Comparison of ENCODE assay signal across 10 mouse cellular contexts in genomic region chr5:122400628-122401302, GRCm38 (mm10). TPM values are rescaled to one million over a fixed set of nuclear protein-coding genes. Genes with fewer than 3 reads are reported as not detected.
A peak's percentile ranks its signal among the peaks of the same experiment; 100 is the strongest.
DNase-seq lines count a peak whose midpoint lies in the region; ATAC-seq lines count a peak whose summit lies in the region.
"Had no signal": no experiment of that assay in that cellular context is flagged by ENCODE, and none has a peak within 500 bp of the region (broad histone marks: within the 10 kb centered on the region; RNA-seq: fewer than 3 reads in every experiment).

No protein-coding gene starts in this region.

- peak; percentile 36; the same call in 1 of the 2 replicates for ATAC-seq in liver, embryonic 12.5 days
- no peak for ATAC-seq in liver, embryonic 11.5 days (replicated peaks; ENCODE audit: low FRiP score)
- ATAC-seq in erythroblast, adult 5-6 weeks (replicated peaks; ENCODE audit: low FRiP score, poor library complexity, severe bottlenecking): peak; percentile 8; the same call in 1 of the 2 replicates
- peak; percentile 11; the same call in 1 of the 2 replicates for ATAC-seq in monocyte, adult 5-6 weeks (replicated peaks; ENCODE audit: insufficient number of reproducible peaks, low FRiP score, low TSS enrichment, poor library complexity, severe bottlenecking)
- no peak for ATAC-seq in forebrain, embryonic 11.5 days (replicated peaks; ENCODE audit: low FRiP score)
- no peak for ATAC-seq in neural tube, embryonic 15.5 days (ENCODE audit: low FRiP score)
- ATAC-seq: Patski had no signal

- WGBS in liver, embryonic 12.5 days (ENCODE audit: insufficient replicate concordance): 78% methylated on average over 18 of the region's 18 CpGs
- WGBS in liver, embryonic 11.5 days: 83% methylated on average over 18 of the region's 18 CpGs
- 88% methylated on average over 18 of the region's 18 CpGs for WGBS in forebrain, embryonic 11.5 days
- WGBS in neural tube, embryonic 15.5 days: 86% methylated on average over 18 of the region's 18 CpGs

- H3K27ac ChIP-seq in liver, embryonic 12.5 days: no peak overlapping the region
- H3K27ac ChIP-seq in liver, embryonic 11.5 days (ENCODE audit: low read depth, low read length): no peak overlapping the region
- no peak overlapping the region for H3K27ac ChIP-seq in forebrain, embryonic 11.5 days (ENCODE audit: low read depth, low read length)
- no peak overlapping the region for H3K27ac ChIP-seq in neural tube, embryonic 15.5 days (replicated peaks)
- H3K27ac ChIP-seq: liver, embryonic 14.5 days had no signal

- no peak overlapping the region for H3K4me3 ChIP-seq in liver, embryonic 12.5 days
- H3K4me3 ChIP-seq in liver, embryonic 11.5 days (ENCODE audit: low read depth, low read length): no peak overlapping the region
- H3K4me3 ChIP-seq in forebrain, embryonic 11.5 days (ENCODE audit: low read depth, low read length): no peak overlapping the region
- no peak overlapping the region for H3K4me3 ChIP-seq in neural tube, embryonic 15.5 days (replicated peaks)

- H3K36me3 ChIP-seq in liver, embryonic 12.5 days: peaks cover 94% of the 10 kb centered on the region
- peaks cover 37% of the 10 kb centered on the region for H3K36me3 ChIP-seq in liver, embryonic 11.5 days (ENCODE audit: control insufficient read depth, insufficient read depth, low read length)
- peaks cover 8% of the 10 kb centered on the region for H3K36me3 ChIP-seq in forebrain, embryonic 11.5 days (ENCODE audit: control insufficient read depth, insufficient read depth, low read length)
- peaks cover 81% of the 10 kb centered on the region for H3K36me3 ChIP-seq in neural tube, embryonic 15.5 days

- H3K4me2 ChIP-seq in liver, embryonic 12.5 days: no peak overlapping the region
- no peak overlapping the region for H3K4me2 ChIP-seq in liver, embryonic 11.5 days
- no peak overlapping the region for H3K4me2 ChIP-seq in forebrain, embryonic 11.5 days (ENCODE audit: low read depth, low read length, severe bottlenecking)
- no peak overlapping the region for H3K4me2 ChIP-seq in neural tube, embryonic 15.5 days

- peaks cover 9% of the 10 kb centered on the region for H3K4me1 ChIP-seq in liver, embryonic 12.5 days
- no peaks in the 10 kb centered on the region for H3K4me1 ChIP-seq in liver, embryonic 11.5 days (replicated peaks; ENCODE audit: control insufficient read depth, insufficient read depth, low read length)
- H3K4me1 ChIP-seq in forebrain, embryonic 11.5 days (replicated peaks; ENCODE audit: control insufficient read depth, insufficient read depth, low read length): no peaks in the 10 kb centered on the region
- peaks cover 6% of the 10 kb centered on the region for H3K4me1 ChIP-seq in neural tube, embryonic 15.5 days

- H3K9ac ChIP-seq in liver, embryonic 12.5 days: no peak overlapping the region
- no peak overlapping the region for H3K9ac ChIP-seq in liver, embryonic 11.5 days (ENCODE audit: low read depth, low read length)
- H3K9ac ChIP-seq in forebrain, embryonic 11.5 days (ENCODE audit: low read length): no peak overlapping the region
- no peak overlapping the region for H3K9ac ChIP-seq in neural tube, embryonic 15.5 days (replicated peaks)
- H3K9ac ChIP-seq: liver, embryonic 14.5 days had no signal

- no peak for DNase-seq in liver, embryonic 11.5 days (ENCODE audit: low spot score)
- peak; percentile 61 to 80 for DNase-seq in kidney, adult 8-10 months
- no peak for DNase-seq in forebrain, embryonic 11.5 days (ENCODE audit: low spot score)
- DNase-seq in testis, postnatal 10 days (ENCODE audit: low spot score): no peak

- no peaks in the 10 kb centered on the region for H3K27me3 ChIP-seq in liver, embryonic 12.5 days (replicated peaks)
- no peaks in the 10 kb centered on the region for H3K27me3 ChIP-seq in liver, embryonic 11.5 days (replicated peaks; ENCODE audit: control insufficient read depth, insufficient read depth, low read length)
- H3K27me3 ChIP-seq in forebrain, embryonic 11.5 days (ENCODE audit: control insufficient read depth, insufficient read depth, low read length): no peaks in the 10 kb centered on the region
- H3K27me3 ChIP-seq in neural tube, embryonic 15.5 days (replicated peaks): no peaks in the 10 kb centered on the region
- H3K27me3 ChIP-seq: Patski had no signal

- no peaks in the 10 kb centered on the region for H3K9me3 ChIP-seq in liver, embryonic 12.5 days (replicated peaks)
- no peaks in the 10 kb centered on the region for H3K9me3 ChIP-seq in liver, embryonic 11.5 days (ENCODE audit: control insufficient read depth, low read length)
- H3K9me3 ChIP-seq in forebrain, embryonic 11.5 days (ENCODE audit: control insufficient read depth, low read length): no peaks in the 10 kb centered on the region
- no peaks in the 10 kb centered on the region for H3K9me3 ChIP-seq in neural tube, embryonic 15.5 days (replicated peaks)

RNA-seq across cellular contexts. Expression of gene Arpc3, which starts 9.1 kb away (rescaled TPM):
- polyA plus RNA-seq in liver, embryonic 12.5 days (2016; fragmentation: Nextera tagmentation; extraction: Ambion mirVana): 101 and 103 TPM in 2 replicates
- polyA plus RNA-seq in liver, embryonic 11.5 days (2014; fragmentation: Nextera tagmentation; extraction: Ambion mirVana): 122 and 125 TPM in 2 replicates
- 98.4 and 108 TPM in 2 replicates for total RNA-seq in erythroblast, adult 5-6 weeks (2015; ENCODE audit: low replicate concordance)
- total RNA-seq in erythroblast, adult 5-6 weeks (2017; ENCODE audit: low replicate concordance): 220 and 303 TPM in 2 replicates
- 945 to 1,364 TPM (median 1,320 TPM) in 3 replicates for total RNA-seq in monocyte, adult 5-6 weeks (2017)
- polyA plus RNA-seq in forebrain, embryonic 11.5 days (2014; fragmentation: Nextera tagmentation; extraction: Ambion mirVana): 64.5 and 71.2 TPM in 2 replicates
- 163 and 167 TPM in 2 replicates for polyA plus RNA-seq in neural tube, embryonic 15.5 days (2015; fragmentation: Nextera tagmentation; extraction: Ambion mirVana)

RNA-seq across cellular contexts. Expression of gene Anapc7, which starts 20.7 kb away (rescaled TPM):
- 23.3 and 23.9 TPM in 2 replicates for polyA plus RNA-seq in liver, embryonic 12.5 days (2016; fragmentation: Nextera tagmentation; extraction: Ambion mirVana)
- polyA plus RNA-seq in liver, embryonic 11.5 days (2014; fragmentation: Nextera tagmentation; extraction: Ambion mirVana): 27.0 and 27.4 TPM in 2 replicates
- total RNA-seq in erythroblast, adult 5-6 weeks (2015; ENCODE audit: low replicate concordance): 13.2 and 14.6 TPM in 2 replicates
- 15.9 and 16.3 TPM in 2 replicates for total RNA-seq in erythroblast, adult 5-6 weeks (2017; ENCODE audit: low replicate concordance)
- 14.2 to 35.4 TPM (median 20.5 TPM) in 3 replicates for total RNA-seq in monocyte, adult 5-6 weeks (2017)
- polyA plus RNA-seq in forebrain, embryonic 11.5 days (2014; fragmentation: Nextera tagmentation; extraction: Ambion mirVana): 28.3 and 31.9 TPM in 2 replicates
- 47.3 and 47.5 TPM in 2 replicates for polyA plus RNA-seq in neural tube, embryonic 15.5 days (2015; fragmentation: Nextera tagmentation; extraction: Ambion mirVana)

RNA-seq across cellular contexts. Expression of gene Fam216a, which starts 28.6 kb away (rescaled TPM):
- 29.6 and 31.6 TPM in 2 replicates for polyA plus RNA-seq in liver, embryonic 12.5 days (2016; fragmentation: Nextera tagmentation; extraction: Ambion mirVana)
- polyA plus RNA-seq in liver, embryonic 11.5 days (2014; fragmentation: Nextera tagmentation; extraction: Ambion mirVana): 50.7 and 52.1 TPM in 2 replicates
- total RNA-seq in erythroblast, adult 5-6 weeks (2015; ENCODE audit: low replicate concordance): 6.5 and 9.0 TPM in 2 replicates
- total RNA-seq in erythroblast, adult 5-6 weeks (2017; ENCODE audit: low replicate concordance): 5.9 and 6.4 TPM in 2 replicates
- total RNA-seq in monocyte, adult 5-6 weeks (2017): 2.2 to 7.9 TPM (median 5.5 TPM) in 3 replicates
- 110 and 127 TPM in 2 replicates for polyA plus RNA-seq in forebrain, embryonic 11.5 days (2014; fragmentation: Nextera tagmentation; extraction: Ambion mirVana)
- 133 and 152 TPM in 2 replicates for polyA plus RNA-seq in neural tube, embryonic 15.5 days (2015; fragmentation: Nextera tagmentation; extraction: Ambion mirVana)

RNA-seq across cellular contexts. Expression of gene Gpn3, which starts 29.1 kb away (rescaled TPM):
- 80.3 and 85.1 TPM in 2 replicates for polyA plus RNA-seq in liver, embryonic 12.5 days (2016; fragmentation: Nextera tagmentation; extraction: Ambion mirVana)
- polyA plus RNA-seq in liver, embryonic 11.5 days (2014; fragmentation: Nextera tagmentation; extraction: Ambion mirVana): 112 and 114 TPM in 2 replicates
- total RNA-seq in erythroblast, adult 5-6 weeks (2015; ENCODE audit: low replicate concordance): 21.1 and 35.9 TPM in 2 replicates
- 25.0 and 53.7 TPM in 2 replicates for total RNA-seq in erythroblast, adult 5-6 weeks (2017; ENCODE audit: low replicate concordance)
- total RNA-seq in monocyte, adult 5-6 weeks (2017): 42.8 to 46.5 TPM (median 45.0 TPM) in 3 replicates
- 65.0 and 77.7 TPM in 2 replicates for polyA plus RNA-seq in forebrain, embryonic 11.5 days (2014; fragmentation: Nextera tagmentation; extraction: Ambion mirVana)
- 45.7 and 51.5 TPM in 2 replicates for polyA plus RNA-seq in neural tube, embryonic 15.5 days (2015; fragmentation: Nextera tagmentation; extraction: Ambion mirVana)

RNA-seq across cellular contexts. Expression of gene Vps29, which starts 46.6 kb away (rescaled TPM):
- 133 and 137 TPM in 2 replicates for polyA plus RNA-seq in liver, embryonic 12.5 days (2016; fragmentation: Nextera tagmentation; extraction: Ambion mirVana)
- 204 and 211 TPM in 2 replicates for polyA plus RNA-seq in liver, embryonic 11.5 days (2014; fragmentation: Nextera tagmentation; extraction: Ambion mirVana)
- 43.9 and 44.2 TPM in 2 replicates for total RNA-seq in erythroblast, adult 5-6 weeks (2015; ENCODE audit: low replicate concordance)
- 19.8 and 23.4 TPM in 2 replicates for total RNA-seq in erythroblast, adult 5-6 weeks (2017; ENCODE audit: low replicate concordance)
- 63.4 to 67.5 TPM (median 67.5 TPM) in 3 replicates for total RNA-seq in monocyte, adult 5-6 weeks (2017)
- 174 and 181 TPM in 2 replicates for polyA plus RNA-seq in forebrain, embryonic 11.5 days (2014; fragmentation: Nextera tagmentation; extraction: Ambion mirVana)
- polyA plus RNA-seq in neural tube, embryonic 15.5 days (2015; fragmentation: Nextera tagmentation; extraction: Ambion mirVana): 309 and 343 TPM in 2 replicates

Comparison
In these comparisons a context has a peak if more than half of its experiments do, and no peak if none do; other contexts are left out.
1. ATAC-seq: peak in liver, embryonic 12.5 days (single experiment), erythroblast, adult 5-6 weeks (single experiment) and monocyte, adult 5-6 weeks (single experiment); none in liver, embryonic 11.5 days (single experiment), forebrain, embryonic 11.5 days (single experiment) and neural tube, embryonic 15.5 days (single experiment).
2. DNase-seq: peak in kidney, adult 8-10 months (2 of 2); none in liver, embryonic 11.5 days (single experiment), forebrain, embryonic 11.5 days (single experiment) and testis, postnatal 10 days (single experiment).